Mouse (Mus musculus) embryonic facial prominence, embryonic 15.5 days (tissue): ENCODE data around the gene Irf4. TPM values are rescaled to one million over a fixed set of nuclear protein-coding genes. Genes with fewer than 3 reads are reported as not detected.

ENCODE experiments used
- ATAC-seq: fragments of 200-750 bp; cut with Nextera tagmentation; 2 replicates; pipeline ENCODE4 v1.8.0; 2017; ENCODE audit warnings: low read depth, moderate TSS enrichment; ENCODE audit not compliant: insufficient number of reproducible peaks, low FRiP score, low TSS enrichment
- H3K27ac ChIP-seq: fragments of 300-500 bp; sonication (generic); replicated peaks from 2 replicates; pipeline ENCODE4 v1.5.1; 2015; ENCODE audit warnings: mild to moderate bottlenecking, inconsistent platforms
- H3K27me3 ChIP-seq: fragments of 300-500 bp; sonication (generic); 2 replicates; pipeline ENCODE4 v1.6.1; 2015; ENCODE audit warnings: inconsistent platforms
- H3K36me3 ChIP-seq: fragments of 300-500 bp; sonication (generic); 2 replicates; pipeline ENCODE4 v1.6.1; 2015; ENCODE audit warnings: mild to moderate bottlenecking, inconsistent platforms
- H3K4me1 ChIP-seq: fragments of 300-500 bp; sonication (generic); 2 replicates; pipeline ENCODE4 v1.6.1; 2015; ENCODE audit warnings: inconsistent platforms
- H3K4me2 ChIP-seq: fragments of 300-500 bp; sonication (generic); replicated peaks from 2 replicates; pipeline ENCODE4 v1.6.1; 2015; ENCODE audit warnings: mild to moderate bottlenecking, inconsistent platforms
- H3K4me3 ChIP-seq: fragments of 300-500 bp; sonication (generic); replicated peaks from 2 replicates; pipeline ENCODE4 v1.5.1; 2015; ENCODE audit warnings: mild to moderate bottlenecking, inconsistent platforms
- H3K9ac ChIP-seq: fragments of 300-500 bp; sonication (generic); 2 replicates; pipeline ENCODE4 v1.6.1; 2015; ENCODE audit warnings: inconsistent platforms
- H3K9me3 ChIP-seq: fragments of 300-500 bp; sonication (generic); replicated peaks from 2 replicates; pipeline ENCODE4 v1.6.1; 2016; ENCODE audit warnings: inconsistent platforms
- WGBS: fragments of 180-500 bp; shearing (Covaris S2); methylation state at CpG from one replicate; pipeline ENCODE4 v1.1.7; 2015; 5-methylcytosine and 5-hydroxymethylcytosine counted together
- polyA plus RNA-seq: library from polyadenylated mRNA; unstranded; fragments of >200 nt; fragmentation: Nextera tagmentation; extraction: Ambion mirVana; gene quantifications from 2 replicates; pipeline ENCODE4 v1.2.1, GENCODE M21; 2015

Gene Irf4
- polyA plus RNA-seq, 1 experiment from 2014 or later = 0.20 TPM

- H3K4me3 ChIP-seq = no peak overlapping the region
- H3K9me3 ChIP-seq = no peaks in the 10 kb centered on the region
- peaks cover 14% of the 10 kb centered on the region for H3K36me3 ChIP-seq
- H3K27me3 ChIP-seq = no peaks in the 10 kb centered on the region
- no peaks in the 10 kb centered on the region for H3K4me1 ChIP-seq
- no peak for ATAC-seq
- H3K4me2 ChIP-seq = no peak overlapping the region
- no peak overlapping the region for H3K27ac ChIP-seq
- 90% methylated on average over 5 of the region's 5 CpGs for WGBS
- H3K9ac ChIP-seq = no peak overlapping the region
Observed at GRCm38 (mm10) chr13:30814256-30814655, 65.2 kb downstream of the Irf4 start.

Other genes starting within 250 kb of the Irf4 start
- gene Uqcrfs1, start 203.9 kb upstream of the Irf4 start, polyA plus RNA-seq = 188 and 191 TPM in 2 replicates
- gene Dusp22, start 89.2 kb upstream of the Irf4 start, polyA plus RNA-seq = 42.7 and 45.0 TPM in 2 replicates
- not detected in 2 replicates for gene Hus1b, start 198.5 kb downstream of the Irf4 start, polyA plus RNA-seq
- gene Exoc2, start 224.9 kb downstream of the Irf4 start, polyA plus RNA-seq = 26.3 and 27.4 TPM in 2 replicates
- 0.24 TPM in 1 of 2 replicates, not detected in the other for gene Gm5447, start 225.0 kb downstream of the Irf4 start, polyA plus RNA-seq